Mouse (Mus musculus) spleen, postnatal 36 days (tissue): ENCODE data around the gene Sult1a1.
A peak's percentile ranks its signal among the peaks of the same experiment; 100 is the strongest.
"Not testable (repeated sequence)": the region's sequence is repeated elsewhere in the genome, so short reads cannot be mapped to it uniquely, and the experiment has no call there.

ENCODE experiments used
- DNase-seq, 2 experiments: peaks; one replicate each; pipeline ENCODE4 v3.0.0; 2022; ENCODE audit warnings: low spot score in 2 of 2, mixed read lengths in 1 of 2

Gene Sult1a1

DNA sequence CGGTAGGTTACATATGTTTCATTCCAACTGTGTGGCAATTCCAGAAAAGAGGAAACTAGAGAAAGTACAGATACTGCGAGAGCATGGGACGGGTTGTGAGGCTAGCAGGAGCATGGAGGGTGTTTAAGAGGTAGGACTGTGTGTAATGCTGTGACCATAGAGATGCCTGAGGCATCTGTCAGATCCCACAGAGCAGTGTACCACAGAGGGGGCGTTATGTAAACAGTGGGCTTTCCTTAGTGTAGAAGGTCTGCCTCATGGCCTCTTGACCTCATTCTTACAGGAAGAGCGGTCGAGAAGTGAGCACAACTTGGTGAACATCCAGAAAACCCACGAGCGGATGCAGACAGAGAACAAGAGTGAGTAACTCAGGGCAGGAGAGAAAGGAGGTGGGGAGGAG, 12.6 kb downstream of the Sult1a1 start:
- DNase-seq, result no peak

DNA sequence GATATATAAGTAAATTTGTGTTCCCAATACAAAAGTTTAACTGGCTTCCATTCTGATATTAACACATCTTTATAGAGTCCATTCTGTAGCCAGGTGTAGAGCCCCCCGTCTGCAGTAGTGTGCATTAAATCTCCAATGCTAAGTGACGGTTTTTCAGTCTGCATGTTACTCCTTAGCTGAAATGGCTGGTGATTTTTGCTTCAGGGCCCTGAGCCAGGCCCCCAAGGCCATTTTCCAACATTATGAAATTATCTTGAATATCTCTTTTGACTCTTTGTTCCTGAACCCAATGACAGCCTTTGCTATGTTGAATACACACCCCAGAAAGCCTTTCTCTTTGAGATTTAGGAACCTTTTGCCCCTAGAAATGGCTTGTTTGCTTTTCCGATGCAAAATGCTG, 16.5 kb downstream of the Sult1a1 start:
- DNase-seq, result no peak

- no peak for DNase-seq
Measured at GRCm38 (mm10) chr7:126657522-126657921, 18.7 kb downstream of the Sult1a1 start.

GRCm38 (mm10) chr7:126655695-126656094, 20.5 kb downstream of the Sult1a1 start:
- DNase-seq, result peak; percentile 58 to 64

DNA sequence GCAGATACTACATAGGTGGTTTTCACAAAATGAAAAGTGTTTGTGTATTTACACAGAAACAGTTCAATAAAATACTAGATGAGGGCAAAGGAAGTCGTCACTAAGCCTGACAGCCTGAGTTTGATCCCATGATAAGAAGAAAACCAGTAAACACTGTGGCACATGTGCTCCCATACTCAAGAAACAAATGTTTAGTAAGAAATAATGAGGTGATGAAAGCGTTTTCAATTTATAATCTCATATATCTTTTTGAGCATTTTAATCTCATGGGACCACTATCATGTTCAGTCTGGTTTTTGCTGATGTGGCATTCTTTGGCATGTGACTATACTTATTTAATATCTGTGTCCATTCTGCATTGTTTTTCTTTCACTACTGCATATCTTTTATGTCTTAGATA, 22.2 kb downstream of the Sult1a1 start:
- no peak for DNase-seq

- no peak for DNase-seq
Measured at GRCm38 (mm10) chr7:126650852-126651251, 25.4 kb downstream of the Sult1a1 start.

DNA sequence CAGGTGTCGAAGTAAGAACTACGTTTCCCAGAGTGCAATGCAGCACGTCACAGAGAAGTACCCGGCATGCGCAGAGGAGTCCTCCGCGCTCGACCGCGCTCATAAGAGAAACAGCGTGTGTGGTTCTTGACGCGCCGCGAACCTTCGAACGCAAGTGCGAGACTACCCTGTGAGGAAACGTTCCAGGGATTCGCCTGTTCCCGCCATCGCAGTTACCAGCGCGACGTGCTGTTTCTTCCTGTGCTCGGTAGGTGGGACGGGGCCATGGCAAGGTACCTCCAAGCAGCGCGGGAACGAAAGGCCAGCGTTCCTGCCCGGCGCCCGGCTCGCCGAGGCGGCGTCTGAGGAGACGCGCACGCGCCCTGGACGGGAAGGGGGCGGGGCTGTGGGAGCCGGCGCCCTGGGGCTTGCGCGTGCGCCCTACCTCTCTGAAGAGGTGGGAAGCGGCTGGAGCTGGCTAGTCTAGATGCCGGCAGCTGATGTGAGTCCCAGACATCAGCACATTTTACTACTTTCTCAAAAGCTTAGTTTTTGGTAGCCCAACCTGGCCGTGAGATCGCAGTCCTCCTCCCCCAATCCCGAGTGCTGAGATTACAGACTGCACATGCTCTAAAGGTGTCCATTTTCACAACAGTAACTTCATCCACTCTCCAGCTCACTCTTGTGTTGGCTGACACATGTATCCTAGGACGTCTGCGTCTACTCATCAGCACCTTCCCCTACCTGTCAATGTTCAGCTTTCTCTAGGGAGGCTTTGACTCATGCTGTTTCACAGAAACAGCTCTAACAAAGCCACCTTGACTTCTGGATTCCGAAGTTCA, 26.8 kb downstream of the Sult1a1 start, which contains the start of gene Sgf29:
Gene Sgf29, plus strand, starts transcription at position 79 of the 821 bp plus-strand sequence.
- peak; percentile 91 to 92 for DNase-seq

DNA sequence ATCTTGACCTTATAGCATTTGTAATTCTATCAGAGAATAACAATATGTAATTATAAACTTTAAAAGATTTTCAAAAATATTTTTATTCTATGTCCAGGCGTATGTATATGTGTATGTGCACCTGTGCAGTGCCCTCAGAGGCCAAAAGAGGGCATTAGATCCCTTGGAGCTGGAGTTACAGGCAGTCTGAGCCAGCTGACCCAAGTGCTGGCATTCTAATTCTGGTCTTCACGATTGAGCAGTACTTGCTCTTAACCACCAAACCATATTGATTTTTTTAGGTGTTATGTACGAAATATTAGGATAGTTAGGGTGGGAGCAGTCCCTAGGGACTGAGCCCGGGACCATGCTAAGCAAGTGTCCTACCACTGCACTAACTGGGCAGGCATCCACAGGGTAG, 27.7 kb downstream of the Sult1a1 start:
- no peak for DNase-seq

DNA sequence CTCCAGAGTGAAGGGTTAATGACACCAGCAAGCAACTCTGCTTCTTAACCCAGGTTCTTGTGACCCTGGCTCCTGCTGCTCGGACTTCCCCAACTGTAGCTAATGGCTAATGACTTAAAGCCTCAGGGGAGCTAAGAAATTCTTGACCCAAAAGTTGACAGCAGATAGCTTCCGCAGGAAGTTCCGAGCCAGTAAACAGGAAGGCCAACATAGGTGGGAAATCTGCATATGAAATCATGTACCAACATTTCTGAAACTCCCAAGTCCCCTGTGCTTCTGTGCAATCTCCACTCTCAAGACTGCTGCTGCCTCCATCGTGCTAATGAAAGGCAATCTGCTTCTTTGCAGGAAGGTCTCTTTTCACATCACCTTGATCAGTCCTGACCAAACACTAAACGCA, 30.5 kb downstream of the Sult1a1 start:
- DNase-seq, result no peak

DNA sequence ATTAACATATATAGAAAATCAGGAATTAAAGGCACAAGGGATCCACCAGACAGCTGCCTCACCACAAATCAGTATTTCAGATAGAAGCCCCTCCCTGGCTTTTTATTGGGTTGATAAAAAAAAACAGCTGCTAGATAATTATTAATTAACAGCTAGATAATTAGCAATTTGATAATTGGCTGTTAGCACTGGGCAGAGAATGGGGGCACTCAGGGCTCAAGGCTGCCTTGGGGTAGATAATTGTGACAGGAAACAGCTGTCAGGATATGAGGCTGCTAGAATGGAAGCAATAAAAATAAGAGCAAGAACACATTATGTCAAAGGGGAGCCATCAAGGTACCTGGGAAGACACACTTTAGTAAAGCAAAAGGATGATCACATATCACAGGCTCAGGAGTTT, 31.3 kb downstream of the Sult1a1 start:
- DNase-seq, result no peak

- no peak for DNase-seq
Measured at GRCm38 (mm10) chr7:126644345-126644744, 31.9 kb downstream of the Sult1a1 start.

DNA sequence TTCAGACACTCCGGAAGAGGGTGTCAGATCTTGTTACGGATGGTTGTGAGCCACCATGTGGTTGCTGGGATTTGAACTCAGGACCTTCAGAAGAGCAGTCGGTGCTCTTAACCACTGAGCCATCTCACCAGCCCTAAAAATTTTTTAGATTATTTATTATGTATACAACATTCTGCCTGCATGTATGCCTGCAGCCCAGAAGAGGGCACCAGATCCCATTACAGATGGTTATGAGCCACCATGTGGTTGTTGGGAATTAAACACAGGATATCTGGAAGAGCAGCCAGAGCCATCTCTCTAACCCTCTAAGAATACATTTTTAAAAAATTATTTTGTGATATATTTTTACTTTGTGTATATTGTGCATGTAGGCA, 33.0 kb downstream of the Sult1a1 start:
- not testable (repeated sequence) for DNase-seq

DNA sequence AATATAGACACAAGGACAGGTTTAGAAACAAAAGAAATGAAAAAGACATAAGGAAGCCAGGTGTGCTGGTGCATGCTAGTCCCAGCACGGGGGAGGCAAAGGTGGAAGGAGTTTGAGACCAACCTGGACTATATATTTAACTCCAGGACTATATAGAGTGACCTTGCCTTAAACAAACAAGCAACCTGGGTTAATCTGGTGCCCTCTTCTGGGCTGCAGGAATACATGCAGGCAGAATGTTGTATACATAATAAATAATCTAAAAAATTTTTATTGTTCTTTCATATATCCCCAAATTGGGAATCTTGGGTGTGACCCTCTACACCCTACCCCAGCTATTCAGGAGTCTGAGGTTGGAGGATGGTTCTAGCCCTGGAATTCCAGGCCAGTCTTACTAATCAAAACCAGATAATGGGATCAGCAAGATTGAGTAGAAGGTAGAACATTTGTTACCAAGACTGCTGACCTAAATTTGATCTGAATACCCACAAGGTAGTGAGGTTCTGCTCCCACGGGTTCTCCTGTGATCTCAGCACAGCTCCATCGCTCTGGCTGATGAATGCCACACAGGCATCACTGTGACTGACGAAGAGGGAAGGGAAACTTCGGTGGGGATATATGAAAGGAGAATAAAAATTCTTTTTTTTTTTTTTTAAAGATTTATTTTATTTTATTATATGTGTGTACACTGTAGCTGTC, 33.5 kb downstream of the Sult1a1 start:
- no peak for DNase-seq

DNA sequence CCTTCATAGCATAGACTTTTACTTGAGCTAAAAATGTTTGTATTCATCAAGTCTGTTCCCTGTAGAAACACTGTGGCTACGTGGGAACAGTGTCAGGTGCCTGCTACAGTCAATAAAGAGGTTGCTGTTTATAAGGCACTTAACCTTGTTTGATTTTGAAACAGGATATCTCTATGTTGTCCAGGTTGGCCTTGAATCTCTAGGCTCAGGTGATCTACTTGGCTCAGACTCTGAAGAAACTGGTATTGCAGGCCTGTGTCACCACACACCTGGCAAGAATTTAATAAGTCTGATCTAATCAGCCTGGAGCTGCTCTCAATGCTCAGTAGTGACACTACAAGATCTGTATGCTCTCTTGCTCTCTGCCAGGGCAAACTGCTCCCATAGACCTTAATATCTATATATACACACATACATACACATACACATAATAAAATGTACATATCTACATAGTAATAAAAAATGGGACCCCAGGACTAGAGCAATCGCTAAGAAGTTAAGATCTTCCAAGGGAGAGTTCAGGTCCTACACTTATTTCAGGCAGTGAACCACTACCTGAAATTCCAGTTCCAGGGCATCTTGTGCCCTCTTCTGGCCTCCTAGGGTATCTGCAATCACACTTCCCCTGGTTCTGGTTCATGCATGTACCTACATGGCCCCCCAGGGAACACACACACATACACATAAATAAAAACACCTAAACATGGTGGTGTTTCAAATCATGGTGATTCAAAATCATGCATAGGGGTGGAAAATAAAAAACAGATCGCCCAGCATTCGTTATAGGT, 39.3 kb downstream of the Sult1a1 start:
- DNase-seq, result peak; percentile 39 to 42

- no peak for DNase-seq
Measured at GRCm38 (mm10) chr7:126635375-126635774, 40.9 kb downstream of the Sult1a1 start.

- no peak for DNase-seq
Measured at GRCm38 (mm10) chr7:126632478-126632877, 43.8 kb downstream of the Sult1a1 start.

DNA sequence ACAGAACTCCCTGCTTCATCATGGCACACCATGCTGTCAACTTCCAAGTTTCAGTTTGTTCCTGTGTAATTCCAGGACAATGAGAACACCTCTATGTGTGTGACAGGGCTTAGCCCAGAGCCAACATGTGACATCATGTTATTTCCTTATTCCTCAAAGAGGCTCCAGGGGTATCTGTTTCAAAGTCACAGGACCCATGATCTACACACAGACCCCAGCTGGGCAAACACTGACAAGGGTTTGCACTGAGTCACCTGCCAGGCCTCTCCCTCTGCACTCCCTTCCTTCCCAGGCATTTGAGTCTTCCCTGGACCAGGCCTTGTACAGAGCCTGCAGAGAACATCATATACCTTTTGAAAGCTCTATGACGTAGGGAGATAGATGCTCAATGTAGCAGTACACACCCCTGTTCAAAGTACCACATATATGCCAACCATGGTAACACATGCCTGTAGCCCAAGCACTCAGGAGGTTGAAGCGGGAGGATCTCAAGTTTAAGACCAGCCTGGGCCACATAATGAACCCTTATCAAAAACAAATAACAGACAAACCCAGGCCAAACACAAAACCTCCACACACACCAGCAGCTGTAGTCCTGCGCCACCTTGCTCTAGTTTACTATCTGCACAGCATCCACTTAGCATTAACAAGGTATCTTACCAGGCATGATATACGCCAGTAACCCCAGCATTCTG, 45.3 kb downstream of the Sult1a1 start, which contains the start of gene Nupr1:
Gene Nupr1, minus strand, starts transcription at position 38 of the 695 bp plus-strand sequence.
- DNase-seq, result no peak

- no peak for DNase-seq
Measured at GRCm38 (mm10) chr7:126629915-126630314, 46.3 kb downstream of the Sult1a1 start.

DNA sequence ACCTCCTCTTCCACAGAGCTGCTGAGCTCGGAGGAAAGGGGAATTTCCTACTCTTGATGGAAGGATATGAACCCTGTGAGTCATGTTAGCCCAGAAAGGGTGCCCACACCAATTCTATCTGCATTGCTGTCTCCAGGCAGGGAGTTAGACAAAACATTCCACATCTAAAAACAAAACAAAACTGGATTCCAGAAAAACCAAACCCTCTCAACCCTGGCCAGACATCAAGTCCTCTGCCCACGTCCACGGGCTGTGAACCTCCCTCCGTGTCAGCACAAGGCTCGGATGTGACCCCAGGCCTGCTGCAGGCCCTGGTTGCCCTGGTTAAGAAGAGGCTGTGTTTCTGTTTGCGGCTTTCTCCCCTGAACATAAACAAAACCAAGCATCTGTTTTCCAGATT, 48.1 kb downstream of the Sult1a1 start:
- no peak for DNase-seq

GRCm38 (mm10) chr7:126625807-126626600, 50.2 kb downstream of the Sult1a1 start:
- no peak for DNase-seq

- peak; percentile 29 to 39 for DNase-seq
Measured at GRCm38 (mm10) chr7:126625369-126625768, 50.9 kb downstream of the Sult1a1 start.
